Mouse (Mus musculus) 3T3-L1 (cell line): ENCODE measurements around the gene Sms.

Experiments used
- DNase-seq: peaks from one replicate; pipeline ENCODE4 v3.0.0-alpha.2; 2015; ENCODE audit warnings: low read depth, low spot score

Sms gene

DNA sequence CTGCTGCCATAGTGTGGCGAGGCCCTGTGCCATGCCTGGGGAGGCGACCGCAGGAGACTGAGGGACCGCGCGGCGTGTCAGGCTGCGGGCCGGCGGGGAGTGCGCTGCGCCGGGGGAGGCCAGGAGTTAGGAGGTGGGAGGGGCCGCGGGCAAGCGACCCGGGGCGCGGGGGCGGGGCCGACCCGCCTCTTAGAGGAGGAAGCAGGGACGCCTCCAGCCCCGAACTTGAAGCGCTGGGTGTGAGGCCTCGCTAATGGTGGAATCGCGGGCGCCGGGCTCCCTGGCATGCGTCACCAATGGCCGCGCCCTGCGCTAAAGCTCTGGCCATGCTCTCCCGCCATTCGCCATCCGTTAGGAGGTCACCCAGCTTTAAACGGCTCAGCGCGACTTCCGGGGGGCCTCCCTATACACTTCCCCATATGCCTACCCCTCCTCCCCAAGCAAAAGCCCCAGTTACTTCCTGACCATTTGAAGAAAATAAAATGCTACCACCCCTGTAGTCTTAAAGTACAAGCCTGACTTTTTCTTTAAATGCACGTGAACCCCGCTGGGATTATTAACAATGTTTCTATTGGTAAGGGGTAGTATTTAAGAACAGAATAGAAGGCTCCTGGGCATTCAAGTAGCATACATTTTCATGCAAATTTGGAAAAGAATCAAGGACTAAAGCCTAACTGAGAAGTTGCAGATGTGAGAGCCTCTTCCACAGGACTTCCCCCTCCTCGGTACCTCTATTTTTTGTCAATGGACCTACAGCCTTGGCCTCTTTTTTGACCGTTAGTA is at the start of gene Sms:
Gene Sms (minus strand): TSS at position 344 of the 783 bp plus-strand sequence.
- peak; percentile 67 for DNase-seq

DNA sequence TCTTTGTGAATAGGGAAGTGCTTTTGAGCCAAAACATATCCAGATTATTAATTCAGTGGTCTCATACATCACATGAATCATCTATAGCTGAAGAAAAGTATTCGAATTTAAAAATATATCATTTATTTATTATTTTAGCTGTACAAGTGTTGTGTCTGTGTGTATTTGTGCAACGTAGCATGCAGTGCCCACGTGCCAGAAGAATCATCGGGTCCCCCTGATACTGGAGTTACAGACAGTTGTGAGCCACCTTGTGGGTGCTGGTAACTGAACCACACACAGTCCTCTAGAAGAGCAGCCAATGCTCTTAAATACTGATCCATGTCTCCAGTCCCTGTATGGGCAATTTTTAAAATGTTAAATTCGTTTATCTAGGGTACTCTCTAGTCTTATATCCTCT is 14.3 kb upstream of the Sms start:
- no peak for DNase-seq

DNA sequence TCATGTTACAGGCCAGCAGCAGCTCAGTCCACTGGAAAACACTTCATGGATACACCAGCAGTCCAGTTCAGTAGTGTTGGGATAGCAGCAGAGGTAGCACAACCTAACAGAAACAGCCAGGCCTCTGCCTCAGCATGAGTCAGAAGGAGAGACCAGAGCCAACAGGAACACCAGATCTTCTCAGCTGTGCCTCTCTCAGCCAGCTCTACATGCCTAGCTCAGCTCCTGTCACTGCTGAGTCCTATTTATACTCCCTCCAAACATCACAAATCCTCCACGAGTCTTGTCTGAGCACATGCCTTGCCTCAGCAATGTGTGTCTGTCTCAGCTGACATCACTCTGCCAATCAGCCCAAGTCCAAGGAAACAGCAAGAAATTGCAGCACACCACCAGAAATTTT is 12.4 kb upstream of the Sms start:
- peak; percentile 29 for DNase-seq

DNA sequence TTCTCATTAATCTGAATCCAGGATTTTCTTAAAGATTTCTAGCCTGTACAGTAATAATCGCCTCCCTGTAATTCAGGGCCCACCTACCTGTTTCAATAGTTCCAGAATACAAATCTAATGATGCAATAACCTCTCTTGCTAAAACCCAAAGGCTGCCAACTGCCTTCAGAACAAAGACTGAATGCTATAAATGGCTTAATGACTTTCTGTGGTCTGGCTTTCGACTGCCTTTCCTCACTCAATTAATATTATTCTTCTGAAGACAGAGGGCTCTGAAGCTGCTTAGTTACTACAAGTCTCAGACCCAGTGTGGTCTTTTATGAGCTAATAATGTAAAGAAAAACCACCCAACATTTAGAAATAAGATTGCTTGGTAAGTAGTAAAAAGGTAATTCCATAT is 9.8 kb upstream of the Sms start:
- no peak for DNase-seq

DNA sequence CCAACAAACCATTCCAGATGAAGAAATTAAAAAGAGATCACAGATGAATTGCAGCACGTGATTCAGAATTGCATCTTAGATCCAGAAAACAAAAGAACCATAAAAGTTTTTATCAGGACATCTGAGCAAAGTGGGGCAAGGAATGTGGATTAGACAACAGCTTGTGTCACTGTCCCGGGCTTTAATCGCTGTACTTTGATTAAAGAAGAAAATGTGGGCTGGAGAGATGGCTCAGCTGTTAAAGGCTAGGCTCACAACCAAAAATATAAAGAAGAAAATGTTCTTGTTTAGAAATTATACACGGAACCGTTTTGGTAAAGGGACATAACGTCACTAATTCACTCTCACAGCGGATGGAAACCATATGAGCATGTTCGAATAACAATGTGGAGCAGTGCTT is 7.9 kb upstream of the Sms start:
- DNase-seq, result no peak

DNA sequence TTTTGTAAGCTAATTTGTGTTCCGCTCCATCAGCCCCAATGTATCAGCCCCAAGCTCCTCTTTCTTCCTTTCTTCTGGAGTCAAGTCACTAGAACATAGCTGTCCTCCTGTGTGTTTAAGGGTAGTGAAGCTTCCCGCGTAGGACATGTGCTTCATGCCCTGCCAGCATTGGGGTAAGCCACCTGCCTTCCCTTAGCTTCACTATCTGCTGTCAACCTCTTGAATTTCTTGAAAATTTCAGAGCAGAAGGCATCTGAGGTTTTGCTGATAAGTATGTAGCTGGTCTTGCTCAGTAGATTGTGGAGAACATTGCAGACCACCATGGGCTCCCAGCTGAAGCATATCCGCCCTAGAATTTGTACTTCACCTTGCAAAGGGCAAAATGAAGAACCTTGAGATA is 1.1 kb upstream of the Sms start:
- DNase-seq, result no peak

DNA sequence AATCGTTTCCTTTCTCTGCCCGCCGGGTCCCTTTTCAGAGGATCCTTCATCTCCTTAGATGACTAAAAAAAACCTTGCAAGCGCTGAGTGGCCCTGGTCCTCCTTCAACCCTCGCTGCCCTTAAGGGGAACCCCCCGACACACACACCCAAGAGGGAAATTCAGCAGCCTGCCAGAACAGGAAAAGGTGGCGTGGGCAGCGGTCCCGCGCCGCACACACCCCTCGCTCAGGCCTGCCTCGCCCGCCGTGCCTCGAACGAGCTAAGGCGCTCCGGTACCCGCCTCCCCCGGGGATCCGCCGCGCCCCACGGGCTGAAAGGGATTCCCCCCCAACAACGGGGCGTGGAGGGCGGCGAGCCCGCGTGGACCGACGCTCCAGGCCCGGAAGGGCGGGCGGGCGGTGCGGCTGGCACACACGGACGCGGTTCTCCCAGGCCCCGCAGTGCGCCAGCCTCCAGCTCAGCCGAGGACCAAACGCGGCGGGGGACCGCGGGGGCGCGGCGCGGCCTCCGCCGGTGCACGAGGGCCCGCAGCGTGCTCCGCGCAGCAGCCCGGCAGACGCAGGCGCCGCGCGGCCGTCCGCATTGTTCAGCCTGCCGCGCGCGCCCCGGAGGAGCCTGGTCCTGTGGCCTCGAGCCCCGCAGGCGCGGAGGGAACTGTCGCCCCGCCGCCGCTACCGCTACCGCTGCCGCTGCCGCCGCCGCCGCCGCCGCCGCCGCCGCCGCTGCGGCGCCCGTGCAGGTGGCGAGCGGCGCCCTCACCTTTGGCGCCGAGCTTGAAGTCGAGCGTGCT is 747 bp downstream of the Sms start:
- peak; percentile 45 for DNase-seq

DNA sequence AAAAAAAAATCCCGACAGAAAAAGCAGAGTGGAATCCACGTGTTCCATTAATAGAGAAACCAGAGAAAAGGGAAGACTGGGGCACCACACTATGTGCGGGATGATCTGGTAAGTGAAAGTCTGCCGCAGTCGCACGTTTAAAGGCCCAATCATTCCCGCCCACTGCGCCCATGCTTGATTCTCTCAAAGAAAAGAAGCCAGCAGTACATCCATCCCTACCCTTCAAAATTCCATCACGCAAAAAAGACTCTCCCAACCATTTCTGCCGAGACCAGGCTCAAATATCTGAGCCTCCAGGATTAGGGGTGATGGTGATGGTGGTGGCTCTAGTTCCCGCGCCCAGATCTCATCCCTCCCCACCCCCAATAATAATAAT is 1.3 kb downstream of the Sms start:
- DNase-seq, result peak; percentile 39

DNA sequence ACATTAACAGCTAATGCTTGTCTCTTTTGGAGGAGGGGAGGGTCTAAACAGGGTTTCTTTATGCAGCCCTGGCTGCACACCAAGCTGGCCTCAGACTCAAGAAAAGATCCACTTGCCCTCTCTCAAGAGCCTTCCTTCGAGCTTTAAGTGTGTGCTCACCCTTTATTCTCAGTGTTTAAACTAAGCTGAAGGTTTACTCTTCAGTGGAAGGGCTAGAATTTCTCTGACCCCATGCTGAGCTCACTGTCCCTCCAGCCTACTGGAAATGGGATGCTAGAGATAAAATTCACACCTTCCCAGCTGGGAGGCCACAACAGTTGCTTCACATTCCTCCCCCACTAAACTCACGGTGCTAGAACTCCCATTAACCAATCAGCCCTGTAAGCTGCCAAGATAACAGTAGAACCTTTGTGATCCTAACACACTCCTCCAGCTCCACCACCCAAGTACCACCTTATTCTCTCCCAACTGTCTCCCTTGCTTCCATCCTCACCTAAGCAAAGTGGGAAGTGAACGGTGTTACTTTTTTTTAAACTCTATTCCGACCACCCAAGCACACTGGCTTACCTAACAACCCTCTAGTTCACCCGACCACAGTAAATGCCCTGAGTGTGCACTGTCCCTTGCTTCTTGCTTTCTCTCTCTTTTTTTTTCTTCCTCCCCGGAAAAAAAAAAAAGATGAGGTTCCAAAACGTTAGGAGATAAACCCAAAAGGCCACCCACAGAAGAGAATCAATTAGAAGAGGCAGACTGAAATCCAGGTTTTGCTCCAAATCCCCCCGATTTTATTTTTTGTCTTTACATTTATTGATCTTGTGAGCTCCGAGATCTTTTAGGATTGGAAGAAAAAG is 2.0 kb downstream of the Sms start:
- DNase-seq, result peak; percentile 20

DNA sequence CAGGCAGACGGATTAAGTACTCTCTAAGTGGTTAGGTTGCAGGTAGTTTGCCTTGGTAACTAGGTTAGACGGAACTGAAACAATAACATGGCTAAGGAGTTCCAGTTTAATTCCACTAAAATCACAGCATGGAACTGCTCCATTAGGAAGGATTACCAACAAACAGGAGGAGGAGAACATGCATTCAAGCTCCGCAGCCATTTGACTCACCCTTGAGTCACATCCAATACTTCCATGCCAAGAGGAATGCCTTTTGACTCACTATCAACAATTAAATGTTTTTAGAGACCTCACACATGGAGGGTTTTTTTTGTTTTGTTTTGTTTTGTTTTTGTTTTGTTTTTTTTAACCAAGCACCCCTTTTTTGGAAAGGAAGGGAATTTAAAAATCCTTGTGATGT is 3.3 kb downstream of the Sms start:
- peak; percentile 74 for DNase-seq

DNA sequence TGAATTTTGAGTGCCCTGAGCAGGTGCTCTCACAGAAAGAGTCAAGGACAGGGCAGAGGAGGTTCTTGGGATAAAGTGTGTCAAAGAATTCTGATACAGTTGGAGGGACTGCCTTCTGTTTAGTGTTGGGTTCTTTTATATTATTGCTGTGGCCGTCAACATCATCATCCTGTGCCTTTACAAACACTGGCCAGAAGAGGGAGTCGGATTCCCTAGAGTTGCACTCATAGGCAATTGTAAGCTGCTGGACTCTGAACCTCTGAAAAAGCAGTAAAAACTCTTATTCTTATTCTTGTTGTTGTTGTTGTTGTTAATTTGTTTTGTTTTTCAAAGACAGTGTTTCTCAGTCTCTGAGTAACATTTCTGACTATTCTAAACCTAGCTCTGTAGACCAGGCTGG is 5.3 kb downstream of the Sms start:
- peak; percentile 51 for DNase-seq

DNA sequence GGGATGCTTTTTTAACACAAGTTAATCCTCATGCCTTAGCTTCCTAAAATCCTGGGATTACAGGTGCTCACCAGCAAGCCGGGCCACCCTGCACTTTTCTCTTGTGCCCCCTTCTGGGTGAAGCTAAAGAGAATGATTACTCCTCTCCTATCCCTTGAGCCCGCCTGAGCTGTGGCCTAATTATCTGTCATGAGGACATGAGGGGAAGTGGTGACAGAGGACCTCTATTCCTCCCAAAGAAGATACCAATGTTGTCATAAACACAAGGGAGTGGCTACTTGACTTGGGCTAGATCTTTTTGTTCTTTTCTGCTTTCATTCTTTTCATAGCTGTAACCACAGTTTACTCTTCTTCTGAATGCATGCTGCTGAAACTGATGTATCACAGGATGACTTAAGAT is 9.2 kb downstream of the Sms start:
- DNase-seq, result no peak

DNA sequence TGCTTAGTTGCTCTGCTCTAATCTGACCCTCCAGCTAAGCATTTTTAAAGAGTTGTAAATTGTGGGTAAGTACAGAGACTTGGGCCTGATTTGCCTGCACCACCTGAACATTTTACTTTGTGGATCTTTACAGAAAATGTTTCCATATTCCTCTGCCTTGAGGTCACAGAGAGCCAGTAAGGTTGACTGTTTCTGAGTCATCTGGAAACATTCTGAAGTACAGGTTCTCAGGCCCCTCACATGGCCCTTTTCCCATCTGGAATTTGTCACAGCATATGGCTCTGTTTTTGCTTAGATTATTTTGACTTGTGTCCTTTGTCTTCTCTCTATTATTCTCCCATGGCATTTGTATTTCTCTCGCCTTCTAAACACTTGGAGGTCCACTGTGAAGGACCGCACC is 10.2 kb downstream of the Sms start:
- peak; percentile 36 for DNase-seq

DNA sequence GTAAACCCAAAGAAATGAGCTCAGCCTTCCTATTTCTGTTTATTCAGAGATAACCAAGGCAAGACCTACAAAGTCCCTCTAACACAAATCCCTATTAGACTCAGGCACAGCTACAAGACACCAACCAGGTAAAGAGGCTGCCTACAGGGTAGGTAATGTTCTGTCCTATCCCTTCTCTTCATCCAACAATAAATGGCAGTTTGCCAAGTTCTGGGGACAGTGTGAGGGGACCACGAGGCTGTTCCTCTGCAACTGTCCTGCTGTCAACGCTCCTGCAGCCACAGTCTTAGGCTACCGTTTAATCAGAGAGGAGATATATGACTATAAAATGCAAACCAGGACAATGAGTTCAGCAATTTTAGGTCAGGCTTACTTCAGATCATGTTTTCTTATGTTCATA is 14.8 kb downstream of the Sms start:
- DNase-seq, result peak; percentile 15

DNA sequence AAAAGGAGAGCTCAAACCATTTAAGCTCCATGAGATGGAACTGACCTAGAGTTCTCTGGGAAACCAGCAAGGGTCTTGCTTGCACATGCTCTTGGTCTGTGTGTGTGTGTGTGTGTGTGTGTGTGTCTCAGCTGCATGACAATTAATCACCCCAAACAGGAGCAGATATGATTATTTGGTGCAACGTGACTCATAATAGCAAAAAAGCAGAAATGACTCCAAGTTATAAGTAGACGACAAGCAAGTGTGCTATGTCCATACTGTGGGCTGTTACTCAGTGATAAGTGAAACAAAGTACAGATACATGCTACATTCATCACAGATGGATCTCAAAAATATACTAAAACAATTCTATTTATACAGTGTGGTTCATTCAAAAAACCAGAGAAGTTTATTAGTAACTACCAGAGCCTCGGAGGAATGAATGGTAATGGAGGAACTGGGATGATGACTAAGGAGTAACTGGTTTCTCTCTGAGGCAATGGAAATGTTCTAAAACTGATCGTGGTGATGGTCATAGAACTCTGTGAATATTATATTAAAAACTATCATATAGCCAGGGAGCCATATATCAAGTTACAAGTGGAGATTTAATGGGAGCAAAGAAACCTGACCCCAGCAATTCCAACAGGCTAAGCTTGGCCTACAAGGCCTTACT is 15.8 kb downstream of the Sms start:
- DNase-seq, result no peak

DNA sequence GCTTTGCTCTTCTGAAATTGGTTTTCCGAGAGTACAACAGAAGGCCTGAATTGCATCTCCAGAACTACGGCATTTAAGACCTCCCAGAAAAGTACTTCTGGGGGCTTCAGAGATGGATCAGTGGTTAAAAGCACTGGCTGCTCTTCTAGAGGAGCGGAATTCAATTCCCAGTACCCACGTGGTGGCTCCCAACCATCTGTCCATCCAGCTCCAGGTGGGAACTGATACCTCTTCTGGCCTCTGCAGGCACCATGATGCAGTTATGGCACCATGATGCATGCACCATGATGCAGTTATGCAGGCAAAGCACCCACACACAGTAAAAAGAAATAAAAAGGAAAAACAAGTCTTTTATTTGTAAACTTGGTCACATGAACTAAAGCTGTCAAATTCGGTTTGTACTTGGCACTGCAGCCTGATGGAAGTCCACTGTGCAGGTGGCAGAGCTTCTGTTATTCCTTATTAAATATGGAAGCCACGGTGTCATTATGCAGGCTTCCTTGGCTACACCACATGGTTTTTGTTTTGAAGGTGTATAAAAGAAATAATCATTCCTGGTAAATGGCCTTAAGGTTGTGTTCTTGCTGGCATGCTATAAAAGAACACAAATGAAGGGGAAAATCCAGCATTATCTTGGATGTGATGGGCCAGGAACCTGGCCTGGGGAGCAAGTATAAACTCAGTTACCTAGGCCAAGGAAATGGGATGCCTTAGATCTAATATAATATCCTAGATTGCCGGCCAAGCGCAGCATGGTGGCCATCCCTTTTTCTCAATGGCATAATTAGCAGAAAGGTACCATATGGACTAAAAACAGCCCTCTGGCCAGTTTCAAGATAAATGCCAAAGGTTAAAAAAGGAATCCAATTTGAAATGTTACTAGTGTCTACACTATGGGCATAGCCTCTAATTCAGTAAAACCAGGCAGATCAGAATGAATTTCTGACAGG is 20.1 kb downstream of the Sms start:
- no peak for DNase-seq

DNA sequence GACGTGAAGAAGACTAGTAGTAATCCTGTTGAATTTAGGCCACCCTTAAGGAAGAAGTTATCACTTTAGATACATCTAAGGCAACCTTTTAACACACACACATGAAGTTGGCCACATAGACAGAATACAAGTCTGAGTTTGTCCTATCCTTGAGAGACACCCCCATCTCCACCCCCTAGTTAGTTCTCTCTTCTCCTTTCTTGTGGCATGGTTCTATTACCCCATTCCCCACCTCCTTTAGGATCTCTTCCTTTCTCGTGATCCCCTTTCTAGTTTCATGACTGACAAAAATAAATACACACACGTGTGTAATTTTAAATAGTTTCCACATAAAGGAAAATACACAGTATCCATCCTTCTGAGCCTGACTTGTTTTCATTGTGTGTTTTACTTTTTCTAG is 23.3 kb downstream of the Sms start:
- no peak for DNase-seq

DNA sequence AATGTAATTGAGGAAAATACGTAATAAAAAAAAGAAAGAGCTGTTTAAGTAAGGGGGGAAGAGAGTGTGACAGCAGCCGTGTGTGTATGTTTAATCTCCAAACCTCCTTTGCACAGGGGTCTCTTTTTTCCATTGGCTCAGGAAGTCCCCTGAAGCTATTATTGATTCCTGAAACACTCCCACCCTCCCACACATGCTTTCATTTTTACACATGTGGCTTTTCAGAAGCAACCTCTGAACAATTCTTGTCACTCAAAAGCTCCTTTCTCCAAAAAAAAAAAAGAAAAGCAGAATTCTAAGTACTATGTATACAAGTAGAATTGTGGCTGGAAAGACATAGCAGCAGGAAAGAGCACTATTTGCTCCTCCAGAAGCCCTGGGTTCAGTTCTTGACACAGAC is 24.0 kb downstream of the Sms start:
- no peak for DNase-seq

DNA sequence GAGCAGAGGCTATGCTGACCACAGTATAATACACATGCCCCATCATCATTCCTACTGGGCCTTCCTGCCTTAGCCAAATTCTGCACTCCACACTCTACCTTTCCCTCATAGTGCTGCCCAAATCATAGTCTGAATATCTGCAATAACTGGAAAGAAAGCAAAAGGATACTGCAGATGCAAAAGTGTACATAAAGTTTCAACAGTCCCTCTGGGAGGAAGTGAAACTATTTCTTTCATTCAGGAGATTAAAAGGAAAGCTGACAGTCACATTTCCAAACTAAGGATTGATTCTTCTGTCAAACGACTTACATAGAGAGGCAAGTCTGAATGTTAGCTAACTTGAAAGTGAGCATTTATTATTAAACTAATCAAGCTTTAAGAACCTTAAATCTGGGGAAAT is 26.1 kb downstream of the Sms start:
- DNase-seq, result no peak

DNA sequence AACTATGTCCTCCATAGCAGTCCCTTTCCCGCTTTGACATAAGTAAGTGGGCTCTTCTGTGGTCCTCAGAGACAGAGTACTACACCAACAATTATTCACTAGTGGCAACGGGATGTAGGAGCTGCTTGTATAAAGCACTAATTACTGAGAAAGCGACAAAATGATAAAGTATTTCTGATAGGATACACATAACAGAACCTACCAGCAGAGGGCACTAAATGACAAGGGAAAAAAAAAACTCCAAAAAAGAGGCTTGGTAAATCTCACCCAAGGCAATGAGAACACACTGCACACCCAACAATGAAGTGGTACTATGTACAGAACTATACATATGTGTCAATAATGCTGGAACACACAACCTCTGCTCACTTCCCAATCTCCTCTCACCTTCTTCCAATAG is 29.4 kb downstream of the Sms start:
- DNase-seq, result peak; percentile 57

DNA sequence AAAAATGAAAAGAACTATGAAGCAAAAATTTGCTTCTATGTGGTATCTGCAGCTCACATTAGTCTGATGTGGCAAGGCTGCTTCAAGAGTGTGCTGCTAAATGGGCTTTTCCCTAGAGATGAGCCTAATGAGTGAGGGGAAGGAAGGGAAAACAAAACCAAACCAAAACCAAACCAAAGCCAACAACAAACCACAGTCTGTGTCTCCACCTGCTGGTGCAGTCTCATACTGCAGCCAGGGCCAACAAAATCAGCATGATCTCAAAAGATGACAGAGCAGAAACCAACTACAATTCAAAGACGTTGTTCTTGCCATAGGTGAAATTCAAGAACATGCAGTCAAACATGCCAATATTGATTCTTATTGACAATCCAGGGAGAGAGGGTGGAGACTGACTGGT is 37.7 kb downstream of the Sms start:
- DNase-seq, result peak; percentile 74
